Mouse (Mus musculus): ENCODE data around the gene Psmd1. TPM values are rescaled to one million over a fixed set of nuclear protein-coding genes. Genes with fewer than 3 reads are reported as not detected.
A peak's percentile ranks its signal among the peaks of the same experiment; 100 is the strongest.

The Psmd1 gene
- total RNA-seq, 1 experiment = 177 TPM

GRCm38 (mm10) chr1:86188271-86188670 lies 124.1 kb downstream of the Psmd1 start:
- no peak overlapping the region for H3K4me3 ChIP-seq (ENCODE audit: insufficient read depth in 1 of 2, low read depth in 1 of 2, low read length in 2 of 2, poor library complexity in 1 of 2, severe bottlenecking in 1 of 2)
- H3K4me1 ChIP-seq (ENCODE audit: control insufficient read depth in 2 of 2, insufficient read depth in 2 of 2, low read length in 2 of 2, poor library complexity in 1 of 2) = peaks cover 19 to 23% of the 10 kb centered on the region in 2 experiments
- in situ Hi-C loops (cut with MboI; ENCODE audit: low sequenced_read_pairs in 2 of 2, unreplicated experiment in 2 of 2) = loop anchor here (5.0 to 10.0 kb wide), 2 partner anchors 147 to 149 kb away; no protein-coding TSS in a partner anchor
- peaks cover 4% of the 10 kb centered on the region; the same call in 1 of the 2 replicates for H3K36me3 ChIP-seq (ENCODE audit: control insufficient read depth, insufficient read depth, low read length, poor library complexity, severe bottlenecking)
- DNase-seq (ENCODE audit: low read depth, low spot score) = no peak
- TF ChIP-seq ZNF384 (IDR thresholded peaks at IDR 0.05; ENCODE audit: low read depth, low read length) (no peak), ZC3H11A (IDR thresholded peaks at IDR 0.05; ENCODE audit: borderline replicate concordance, low read depth, low read length) (no peak), MAFK (IDR thresholded peaks at IDR 0.05; ENCODE audit: insufficient read depth, low read depth, low read length) (no peak), CHD2 (IDR thresholded peaks at IDR 0.05; ENCODE audit: low read depth, low read length) (no peak)
- H3K9me3 ChIP-seq (ENCODE audit: control insufficient read depth, insufficient read depth, low read depth, low read length) = no peaks in the 10 kb centered on the region
- H3K9ac ChIP-seq (ENCODE audit: insufficient read depth, low read depth, low read length, poor library complexity, severe bottlenecking) = no peak overlapping the region
- H3K27ac ChIP-seq (ENCODE audit: insufficient read depth, low read depth, low read length, poor library complexity, severe bottlenecking) = peak overlapping the region; percentile 81

Other genes starting within 250 kb of the Psmd1 start
- 82.9 and 114 TPM in 2 replicates for gene Itm2c, start 170.1 kb upstream of the Psmd1 start, total RNA-seq (2012; rRNA removed)
- gene 4933407L21Rik, start 135.9 kb upstream of the Psmd1 start, total RNA-seq (2012; rRNA removed) = 0.09 TPM in 1 of 2 replicates, not detected in the other
- gene Gpr55, start 103.4 kb upstream of the Psmd1 start, total RNA-seq (2012; rRNA removed) = 0.11 and 0.18 TPM in 2 replicates
- not detected in 2 replicates for gene Spata3, start 47.6 kb upstream of the Psmd1 start, total RNA-seq (2012; rRNA removed)
- 0.48 and 0.67 TPM in 2 replicates for gene 2810459M11Rik, start 18.5 kb upstream of the Psmd1 start, total RNA-seq (2012; rRNA removed)
- gene Htr2b, start 47.6 kb downstream of the Psmd1 start, total RNA-seq (2012; rRNA removed) = 0.13 and 0.21 TPM in 2 replicates
- gene Gm21972, start 69.2 kb downstream of the Psmd1 start, total RNA-seq (2012; rRNA removed) = not detected in 2 replicates
- gene Armc9, start 90.4 kb downstream of the Psmd1 start, total RNA-seq (2012; rRNA removed) = 12.6 TPM in 2 replicates
- 103 and 166 TPM in 2 replicates for gene B3gnt7, start 238.4 kb downstream of the Psmd1 start, total RNA-seq (2012; rRNA removed)